Mouse (Mus musculus) gastrocnemius, adult 2 months (tissue): ENCODE results near the gene Gm28308. TPM values are rescaled to one million over a fixed set of nuclear protein-coding genes. Genes with fewer than 3 reads are reported as not detected.

ENCODE experiments used
- DNase-seq: peaks from one replicate; pipeline ENCODE4 v3.0.0; 2022
- H3K27ac ChIP-seq: fragments of 200-600 bp; 2 replicates; pipeline ENCODE4 v1.8.1; 2022; ENCODE audit warnings: mild to moderate bottlenecking
- H3K4me3 ChIP-seq: fragments of 200-600 bp; 2 replicates; pipeline ENCODE4 v1.8.1; 2022; ENCODE audit warnings: mild to moderate bottlenecking, moderate library complexity
- CTCF ChIP-seq: fragments of 200-600 bp; IDR thresholded peaks from 2 replicates; pipeline ENCODE4 v1.8.1; 2022; ENCODE audit warnings: antibody characterized with exemption, mild to moderate bottlenecking, moderate library complexity
- intact Hi-C: fragments of 180-260 bp; cut with DNase I; formaldehyde crosslinking; loops from one replicate; pipeline ENCODE4 v1.15.1; 2025
- total RNA-seq, 2 experiments: library from RNA; stranded (reverse); gene quantifications; 2 replicates each; pipeline ENCODE4 v1.2.3; 2021

Gene Gm28308
- total RNA-seq, 2 experiments from 2014 or later, result 0.82 TPM; not detected in 1

DNA sequence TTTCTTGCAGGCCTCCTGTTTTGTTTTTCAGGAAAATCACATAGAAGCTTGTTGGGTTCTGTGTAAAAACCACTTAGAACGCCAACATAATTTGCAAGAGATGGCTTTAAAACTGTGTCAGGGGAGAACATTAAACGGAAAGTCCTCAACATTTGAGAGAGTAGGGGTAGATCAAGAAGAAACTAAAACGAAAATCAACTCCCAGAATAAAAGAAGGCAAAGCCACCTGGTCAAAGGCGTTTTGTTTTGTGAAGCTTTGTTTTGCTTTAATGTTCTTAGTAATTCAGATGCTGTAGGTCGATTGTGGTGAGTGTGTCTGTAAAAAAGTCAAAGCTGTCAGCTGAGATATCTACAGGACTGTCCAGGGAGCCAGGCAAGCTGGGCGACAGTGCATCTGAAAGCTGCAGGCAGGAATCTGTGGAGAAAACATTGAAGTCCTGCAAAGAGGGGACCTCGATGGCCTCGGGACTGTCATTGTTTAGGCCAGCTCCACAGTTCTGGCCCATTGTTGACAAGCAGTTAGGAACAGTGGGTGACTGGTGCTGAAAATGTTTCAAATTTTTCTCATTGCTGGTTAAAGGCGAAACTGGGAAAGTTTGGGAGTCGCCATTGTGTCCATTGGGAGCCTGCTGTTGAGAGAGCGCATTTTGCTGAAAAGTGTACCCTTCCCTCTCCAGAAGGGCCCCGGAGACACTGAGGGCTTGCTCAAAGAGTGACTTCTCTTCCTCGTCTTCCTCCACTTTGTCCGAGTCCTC is 50.4 kb downstream of the Gm28308 start:
- peak overlapping the region; percentile 78 for H3K27ac ChIP-seq
- no peak for DNase-seq
- intact Hi-C loops, result loop anchor here (5.0 kb wide), 1 partner anchor 35 kb away; no protein-coding TSS in a partner anchor

DNA sequence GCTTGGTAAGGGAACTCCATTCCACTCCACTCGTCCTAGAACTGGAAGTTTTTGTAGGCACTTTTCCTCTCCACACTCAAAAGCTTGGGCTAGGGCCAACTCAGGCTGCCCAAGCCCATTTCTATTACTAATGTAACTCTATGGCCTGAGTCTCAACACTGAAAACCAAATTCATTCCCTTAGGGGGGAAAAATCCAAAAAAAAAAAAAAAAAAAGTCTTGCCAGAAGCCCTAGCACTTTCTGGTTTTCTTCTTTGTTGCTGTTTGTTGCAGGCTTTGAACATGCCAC is 51.1 kb downstream of the Gm28308 start:
- H3K4me3 ChIP-seq, result peak overlapping the region; percentile 7; the same call in 1 of the 2 replicates
- TF ChIP-seq CTCF, result no peak
- DNase-seq, result no peak
- peak overlapping the region; percentile 48; the same call in 1 of the 2 replicates for H3K27ac ChIP-seq
- intact Hi-C loops, result loop anchor here (5.0 kb wide), 1 partner anchor 35 kb away; no protein-coding TSS in a partner anchor

More for the DNA sequence above, 50.4 kb downstream of the Gm28308 start:
- H3K4me3 ChIP-seq, result peak overlapping the region; percentile 69
- no peak for TF ChIP-seq CTCF

DNA sequence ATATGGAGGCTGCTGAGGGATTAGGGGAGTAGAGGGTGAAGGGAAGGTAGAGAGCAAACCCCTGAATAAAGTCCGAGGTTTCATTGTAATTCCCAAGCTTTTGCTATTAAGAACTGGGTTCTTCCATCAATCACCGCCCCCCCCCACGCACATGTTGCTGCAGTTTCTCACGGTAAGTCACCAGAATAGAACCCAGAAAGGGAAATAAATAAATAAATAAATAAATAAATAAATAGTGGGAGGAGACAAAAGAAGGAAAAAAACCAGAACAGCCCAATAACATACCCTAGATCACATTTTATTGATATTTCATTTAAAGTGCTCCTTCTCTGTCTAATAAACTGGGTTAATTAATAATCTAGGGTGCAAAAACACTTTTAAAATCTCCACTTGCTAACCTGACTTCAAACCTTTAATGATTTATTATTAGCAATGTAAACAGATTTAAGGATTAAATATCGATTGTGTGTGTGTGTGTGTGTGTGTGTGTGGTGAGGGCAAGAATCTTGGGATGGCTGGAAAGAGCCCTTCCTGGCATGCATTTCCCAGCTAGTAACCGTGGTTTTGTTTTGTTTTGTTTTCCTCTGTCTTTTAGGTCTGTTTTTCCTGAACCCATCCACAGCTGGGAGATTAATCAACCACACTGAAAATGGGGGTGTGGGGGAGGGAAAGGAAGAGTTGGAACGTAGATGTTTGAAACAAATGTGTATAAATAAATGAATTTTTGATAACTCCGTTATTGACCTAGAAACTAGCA is 51.6 kb downstream of the Gm28308 start:
- peak overlapping the region; percentile 88 for H3K4me3 ChIP-seq
- no peak for DNase-seq
- H3K27ac ChIP-seq, result peak overlapping the region; percentile 90
- no peak for TF ChIP-seq CTCF
- intact Hi-C loops, result loop anchor here (5.0 kb wide), 1 partner anchor 36 kb away; no protein-coding TSS in a partner anchor

DNA sequence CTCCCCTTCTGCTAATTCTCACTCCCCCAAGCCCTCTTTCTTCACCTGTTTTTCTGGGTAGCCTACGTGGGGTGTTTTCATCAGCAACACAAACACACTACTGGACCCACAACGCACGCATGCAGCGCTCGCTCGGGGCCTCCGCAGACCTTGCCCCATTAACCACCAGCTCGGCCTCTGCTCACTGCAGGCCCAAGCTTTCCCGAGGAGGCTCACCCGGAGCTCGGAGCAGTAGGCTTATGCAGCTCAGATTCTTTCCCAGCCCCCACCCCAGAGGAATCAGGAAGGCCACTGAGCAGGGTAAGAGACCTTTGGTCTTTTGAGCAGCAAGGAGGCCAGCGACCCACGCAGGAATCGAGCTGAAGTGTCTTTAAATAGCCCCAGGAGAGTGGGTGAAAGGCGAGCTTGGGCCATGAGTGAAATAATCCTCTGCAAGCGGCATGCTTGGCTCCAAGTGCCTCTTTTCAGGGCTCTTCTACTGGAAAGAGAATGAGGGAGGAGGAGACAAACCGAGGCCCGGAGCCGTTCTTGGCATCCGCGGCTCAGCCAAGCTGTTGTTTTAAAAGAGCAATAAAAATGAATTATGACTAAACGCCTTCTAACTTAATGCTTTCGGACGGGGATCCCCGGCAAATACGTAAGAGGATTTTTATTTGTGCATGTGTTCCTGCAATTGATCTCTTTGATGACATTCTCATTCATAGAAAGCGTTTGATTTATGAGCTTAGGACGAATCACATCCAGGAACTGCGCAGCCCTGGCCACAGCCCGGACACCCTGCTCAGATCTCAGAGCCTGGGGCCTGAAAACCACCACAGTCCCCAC is 52.4 kb downstream of the Gm28308 start:
- intact Hi-C loops, result loop anchor here (5.0 kb wide), 1 partner anchor 37 kb away; no protein-coding TSS in a partner anchor
- H3K27ac ChIP-seq, result peak overlapping the region; percentile 90
- DNase-seq, result peak; percentile 35
- TF ChIP-seq CTCF, result no peak
- H3K4me3 ChIP-seq, result peak overlapping the region; percentile 88

DNA sequence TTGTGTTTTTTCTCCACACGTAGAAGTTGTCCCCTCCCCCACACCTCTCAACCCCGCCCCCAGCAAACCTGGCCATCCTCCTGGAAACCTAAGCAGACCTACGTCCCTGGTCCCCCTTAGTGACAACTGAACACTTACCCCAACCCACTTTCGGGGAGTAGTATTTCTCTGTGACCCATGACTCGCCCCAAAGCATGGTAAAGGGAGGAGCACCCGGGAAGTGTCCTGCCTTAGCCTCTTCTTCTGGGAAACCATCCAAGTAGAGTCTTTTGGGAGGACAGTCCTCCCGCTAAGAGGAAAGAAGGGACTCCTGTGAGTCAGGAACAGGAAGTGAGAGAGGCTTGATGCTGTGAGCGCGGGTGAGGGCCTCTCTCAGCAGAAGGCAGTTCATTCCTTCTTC is 53.2 kb downstream of the Gm28308 start:
- no peak for DNase-seq
- no peak for TF ChIP-seq CTCF
- Histone ChIP-seq H3K27ac (peak overlapping the region; percentile 90), H3K4me3 (peak overlapping the region; percentile 88)
- intact Hi-C loops, result loop anchor here (5.0 kb wide), 2 partner anchors 37 to 148 kb away; partner anchors contain the start of gene Skap2

DNA sequence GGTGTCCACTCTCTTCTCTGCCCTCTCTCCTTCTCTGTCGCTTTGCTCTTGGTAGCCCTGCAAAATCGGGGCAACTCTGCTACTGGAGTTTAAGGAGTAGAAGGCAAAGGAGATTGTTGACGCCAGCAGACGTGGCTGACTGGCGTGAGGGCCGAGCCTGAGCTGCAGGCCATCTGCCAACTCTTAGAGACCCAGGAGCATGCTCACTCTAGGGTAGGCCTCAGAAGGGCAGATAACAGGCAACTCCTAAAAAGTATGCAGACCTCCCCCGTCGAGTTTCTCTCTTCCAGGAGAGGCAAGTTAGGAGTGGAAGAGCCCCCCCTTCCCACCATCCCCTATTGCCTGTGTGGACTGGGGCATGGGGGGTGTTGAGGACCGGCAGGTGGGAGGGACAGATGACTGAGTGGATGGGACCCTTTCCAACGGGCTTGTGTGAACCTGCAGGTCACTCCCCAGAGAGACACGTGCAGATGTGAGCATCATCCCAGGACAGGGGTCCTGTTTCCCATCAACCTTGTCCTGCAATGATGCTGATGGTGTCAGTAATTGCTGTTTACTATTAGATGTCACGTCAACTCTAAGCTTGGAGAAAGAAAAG is 53.9 kb downstream of the Gm28308 start:
- intact Hi-C loops, result loop anchor here (5.0 kb wide), 1 partner anchor 147 kb away; the partner anchor contains the start of gene Skap2
- no peak for TF ChIP-seq CTCF
- H3K4me3 ChIP-seq, result peak overlapping the region; percentile 88
- peak; percentile 30 for DNase-seq
- H3K27ac ChIP-seq, result peak overlapping the region; percentile 90

DNA sequence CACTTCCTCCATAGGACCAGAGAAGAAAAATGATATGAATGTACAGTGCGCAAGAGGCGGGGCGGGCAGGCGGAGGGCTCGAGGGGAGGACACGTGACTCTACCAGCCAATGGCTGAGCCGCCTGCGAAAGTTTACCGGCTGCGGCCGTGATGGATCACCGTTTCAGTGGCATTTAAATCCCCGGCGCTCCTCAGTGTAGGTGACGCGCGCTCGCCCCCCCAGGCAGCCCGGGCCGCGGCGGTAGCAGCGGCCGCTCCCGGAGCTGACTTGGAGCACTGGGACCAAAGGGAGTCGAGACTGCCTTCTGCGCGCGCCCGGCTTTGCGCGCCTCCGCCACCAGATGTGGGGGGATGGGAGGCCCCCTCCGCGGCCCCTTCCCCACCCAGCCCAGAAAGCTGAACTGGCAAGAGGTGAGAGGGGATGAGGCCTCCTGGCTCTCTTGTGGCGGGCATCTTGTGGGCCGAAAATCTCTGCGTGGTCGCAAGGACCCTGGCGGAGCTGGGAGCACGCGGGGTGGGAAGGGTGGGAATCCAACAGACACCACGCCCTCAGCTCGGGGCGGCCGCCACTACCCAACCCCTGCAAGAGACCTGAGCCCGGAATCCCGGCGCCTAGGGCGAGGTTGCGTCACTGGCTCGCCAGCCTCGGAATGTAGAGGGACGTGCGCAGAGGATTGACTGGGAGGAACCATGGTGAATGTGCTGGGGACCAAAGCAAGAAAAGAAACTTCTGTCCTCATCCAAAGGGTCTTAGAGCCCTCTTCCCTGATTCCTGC is 54.7 kb downstream of the Gm28308 start, which contains the start of gene Hoxa1:
TSS of gene Hoxa1 (minus strand) at position 42 of the 776 bp plus-strand sequence.
- Histone ChIP-seq H3K4me3 (peak within 1 kb of the TSS; percentile 88), H3K27ac (peak within 1 kb of the TSS; percentile 90)
- TF ChIP-seq CTCF, result no peak
- intact Hi-C loops, result loop anchor here (5.0 kb wide), 1 partner anchor 146 kb away; the partner anchor contains the start of gene Skap2
- peak; percentile 84 for DNase-seq

DNA sequence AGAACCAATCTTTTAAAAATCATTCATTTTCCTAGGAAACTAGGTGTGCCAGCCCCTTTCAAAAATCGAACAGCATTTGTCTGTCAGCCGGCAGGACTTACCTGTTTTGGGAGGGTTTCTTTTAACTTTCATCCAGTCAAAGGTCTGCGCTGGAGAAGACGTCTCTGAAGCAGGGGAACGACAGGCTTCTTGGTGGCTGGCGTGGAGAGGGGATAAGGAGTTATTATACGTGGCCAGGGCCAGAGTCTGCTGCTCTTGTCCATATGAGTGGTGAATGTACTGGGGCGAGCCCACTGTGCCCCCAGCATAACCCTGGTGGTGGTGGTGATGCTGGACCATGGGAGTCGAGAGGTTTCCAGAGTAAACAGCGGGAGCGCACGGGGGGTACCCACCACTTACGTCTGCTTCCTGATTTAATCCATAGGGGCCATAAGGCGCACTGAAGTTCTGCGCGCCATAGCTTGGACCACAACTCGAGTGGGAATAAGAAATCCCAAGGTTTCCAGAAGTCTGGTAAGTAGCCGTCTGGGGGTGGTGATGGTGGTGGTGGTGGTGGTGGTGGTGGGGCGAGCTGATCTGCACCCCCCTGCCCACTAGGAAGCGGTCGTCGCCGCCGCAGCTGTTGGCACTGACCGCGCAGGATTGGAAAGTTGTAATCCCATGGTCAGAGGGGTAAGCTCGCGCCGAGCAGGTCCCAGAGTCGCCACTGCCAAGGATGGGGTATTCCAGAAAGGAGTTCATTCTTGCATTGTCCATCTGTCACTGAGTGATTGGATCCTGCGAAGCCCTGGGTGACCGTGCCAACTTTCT is 55.5 kb downstream of the Gm28308 start:
- intact Hi-C loops, result loop anchor here (5.0 kb wide), 1 partner anchor 145 kb away; the partner anchor contains the start of gene Skap2
- peak overlapping the region; percentile 88 for H3K4me3 ChIP-seq
- no peak for TF ChIP-seq CTCF

DNA sequence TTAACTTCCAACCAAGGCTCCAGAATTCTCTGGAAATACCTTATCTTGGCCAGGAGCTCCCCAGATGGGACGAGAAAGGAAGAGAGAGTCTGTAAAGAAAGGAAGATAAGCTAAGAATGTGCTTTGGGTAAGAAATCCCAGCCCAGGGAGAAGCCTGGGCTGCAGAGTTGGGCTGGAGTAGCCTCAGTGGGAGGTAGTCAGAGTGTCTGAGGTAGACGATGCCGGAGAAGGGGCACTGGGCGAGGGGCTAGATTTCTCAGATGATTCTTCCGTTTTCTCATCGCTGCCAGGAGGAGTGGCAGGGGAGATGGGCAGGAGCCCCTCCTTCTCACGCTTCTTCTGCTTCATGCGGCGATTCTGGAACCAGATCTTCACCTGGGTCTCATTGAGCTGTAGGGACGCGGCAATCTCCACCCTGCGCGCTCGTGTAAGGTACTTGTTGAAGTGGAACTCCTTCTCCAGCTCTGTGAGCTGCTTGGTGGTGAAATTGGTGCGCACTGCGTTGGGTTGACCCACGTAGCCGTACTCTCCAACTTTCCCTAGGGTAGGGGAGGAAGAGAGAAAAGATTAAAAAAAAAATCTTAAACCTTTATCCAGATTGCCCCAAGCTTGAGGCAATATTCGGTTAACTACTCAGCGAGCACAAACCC is 56.5 kb downstream of the Gm28308 start:
- Histone ChIP-seq H3K4me3 (no peak overlapping the region), H3K27ac (no peak overlapping the region)
- no peak for DNase-seq
- intact Hi-C loops, result loop anchor here (5.0 kb wide), 1 partner anchor 144 kb away; the partner anchor contains the start of gene Skap2
- TF ChIP-seq CTCF, result no peak

More for the DNA sequence above, 55.5 kb downstream of the Gm28308 start:
- H3K27ac ChIP-seq, result peak overlapping the region; percentile 90
- no peak for DNase-seq

DNA sequence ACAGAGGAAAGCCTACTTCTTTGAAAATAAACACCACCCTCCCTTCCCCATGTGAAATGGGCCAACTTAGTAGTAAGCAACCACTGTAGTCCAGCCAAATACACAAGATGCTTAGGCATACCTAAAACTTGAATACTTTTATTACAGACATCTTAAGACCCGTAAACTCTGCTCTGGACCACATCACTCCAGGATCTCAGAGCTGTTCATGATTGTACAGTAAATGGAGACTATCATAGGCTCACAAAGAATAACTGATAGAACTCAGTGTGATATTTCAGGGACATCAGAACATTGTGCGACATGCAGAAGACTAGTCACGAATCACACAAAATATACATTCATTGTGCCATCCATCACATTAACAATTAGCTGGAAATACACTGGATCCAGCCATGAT is 57.7 kb downstream of the Gm28308 start:
- no peak overlapping the region for H3K27ac ChIP-seq
- TF ChIP-seq CTCF, result no peak
- DNase-seq, result no peak
- intact Hi-C loops, result loop anchor here (5.0 kb wide), 1 partner anchor 143 kb away; the partner anchor contains the start of gene Skap2
- H3K4me3 ChIP-seq, result no peak overlapping the region
